Mouse (Mus musculus): ENCODE data around the gene Soat1. TPM values are rescaled to one million over a fixed set of nuclear protein-coding genes. Genes with fewer than 3 reads are reported as not detected.

Gene Soat1
- polyA plus RNA-seq, 1 experiment from 2014 or later = 27.7 TPM

DNA sequence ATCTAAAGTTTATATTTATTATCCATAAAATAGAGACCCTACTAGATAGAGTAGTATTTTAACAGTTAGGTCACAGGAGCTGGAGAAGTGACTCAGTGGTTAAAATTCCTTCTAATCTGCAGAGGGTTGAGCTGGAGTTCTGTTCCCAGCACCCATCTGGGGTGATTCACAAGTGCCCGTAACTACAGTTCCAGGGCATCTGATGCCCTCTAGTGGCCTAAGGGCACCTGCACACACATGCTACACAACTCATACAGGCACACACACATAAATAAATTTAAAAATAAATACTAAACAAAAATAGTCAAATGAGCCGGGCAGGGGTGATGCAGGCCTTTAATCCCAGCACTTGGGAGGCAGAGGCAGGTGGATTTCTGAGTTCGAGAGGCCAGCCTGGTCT, 92.9 kb downstream of the Soat1 start:
- Histone ChIP-seq H3K36me3 (no peaks in the 10 kb centered on the region), H3K4me3 (no peak overlapping the region), H3K4me1 (replicated peaks) (no peaks in the 10 kb centered on the region), H3K9me3 (replicated peaks) (no peaks in the 10 kb centered on the region), H3K9ac (no peak overlapping the region), H3K27ac (no peak overlapping the region), H3K4me2 (no peak overlapping the region), H3K27me3 (no peaks in the 10 kb centered on the region)
- WGBS = 90% methylated on average over 3 of the region's 3 CpGs
- ATAC-seq (replicated peaks; ENCODE audit: insufficient number of reproducible peaks, insufficient read depth, low FRiP score, low read depth) = no peak

Other genes starting within 250 kb of the Soat1 start
- gene Tdrd5, start 170.7 kb downstream of the Soat1 start, polyA plus RNA-seq (2015; fragmentation: Nextera tagmentation; extraction: Ambion mirVana) = 0.19 and 0.21 TPM in 2 replicates
- gene Nphs2, start 163.6 kb downstream of the Soat1 start, polyA plus RNA-seq (2015; fragmentation: Nextera tagmentation; extraction: Ambion mirVana) = 0.06 TPM in 1 of 2 replicates, not detected in the other
- 485 and 487 TPM in 2 replicates for gene Gm2000, start 108.3 kb downstream of the Soat1 start, polyA plus RNA-seq (2015; fragmentation: Nextera tagmentation; extraction: Ambion mirVana)
- gene Axdnd1, start 53.2 kb downstream of the Soat1 start, polyA plus RNA-seq (2015; fragmentation: Nextera tagmentation; extraction: Ambion mirVana) = 0.14 and 0.24 TPM in 2 replicates
- 0.25 and 0.39 TPM in 2 replicates for gene Gm10031, start 49.7 kb upstream of the Soat1 start, polyA plus RNA-seq (2015; fragmentation: Nextera tagmentation; extraction: Ambion mirVana)
- 2.4 and 2.8 TPM in 2 replicates for gene Abl2, start 84.5 kb upstream of the Soat1 start, polyA plus RNA-seq (2015; fragmentation: Nextera tagmentation; extraction: Ambion mirVana)
- gene Tor3a, start 200.0 kb upstream of the Soat1 start, polyA plus RNA-seq (2015; fragmentation: Nextera tagmentation; extraction: Ambion mirVana) = 6.5 and 8.6 TPM in 2 replicates
- gene Fam20b, start 244.8 kb upstream of the Soat1 start, polyA plus RNA-seq (2015; fragmentation: Nextera tagmentation; extraction: Ambion mirVana) = 22.1 and 24.1 TPM in 2 replicates

Measured in heart, embryonic 15.5 days (tissue).